Mouse (Mus musculus) megakaryocyte progenitor cell, adult 5-6 weeks (primary cell): ENCODE measurements around the gene Acaca. TPM values are rescaled to one million over a fixed set of nuclear protein-coding genes. Genes with fewer than 3 reads are reported as not detected.

Experiments
- ATAC-seq: replicated peaks from 2 replicates; pipeline ENCODE4 v1.8.0; 2016; ENCODE audit warnings: mild to moderate bottlenecking, moderate TSS enrichment, inconsistent platforms; ENCODE audit not compliant: poor library complexity
- total RNA-seq, 2 experiments: library from RNA; stranded (forward) in 1 of 2; stranded (reverse) in 1 of 2; fragments of 157-497, 149-512 nt in 1 of 2; fragments of 200-1000 nt in 1 of 2; gene quantifications; 2 replicates each; pipeline versions ENCODE4 v1.2.3 to v1.2.4; 2015 to 2017

The Acaca gene
- total RNA-seq, 2 experiments from 2014 or later, result 32.8 to 33.0 TPM

DNA sequence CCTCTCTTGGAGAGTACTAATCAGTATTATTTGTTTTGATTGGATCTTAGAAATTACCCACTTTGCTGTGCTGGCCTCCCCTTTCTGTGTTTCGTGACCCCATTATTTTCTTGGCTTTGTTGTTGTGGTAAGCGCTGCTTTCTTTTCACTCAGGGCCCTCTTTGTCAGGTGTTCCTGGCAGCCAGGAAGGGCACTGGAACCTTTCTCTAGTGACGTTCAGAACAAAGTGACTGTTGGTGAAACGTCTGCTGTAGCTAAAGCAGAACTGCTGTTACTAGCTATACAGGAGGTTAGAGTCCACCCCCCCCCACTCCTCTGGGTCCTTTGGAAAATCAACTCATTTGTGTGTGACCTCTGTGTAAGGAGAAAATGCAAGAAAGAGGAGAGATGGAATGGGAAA lies 76.3 kb downstream of the Acaca start:
- ATAC-seq, result no peak

DNA sequence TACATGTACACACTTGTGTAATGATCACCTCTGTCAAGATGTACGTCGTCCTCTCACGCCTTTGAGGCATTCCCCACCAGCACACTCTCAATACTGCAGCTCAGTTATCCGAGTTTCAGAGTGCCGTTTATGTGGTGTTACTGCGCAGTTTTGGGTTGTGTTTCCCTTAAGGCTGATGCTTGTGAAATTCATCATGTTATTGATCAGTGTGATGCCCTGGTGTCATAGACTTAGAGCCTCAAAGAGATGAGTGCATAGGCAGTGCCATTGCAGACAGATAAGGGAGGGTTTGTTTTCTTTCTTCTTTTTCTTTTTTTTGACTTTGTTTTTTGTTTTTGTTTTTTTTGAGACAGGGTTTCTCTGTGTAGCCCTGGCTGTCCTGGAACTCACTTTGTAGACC lies 81.4 kb downstream of the Acaca start:
- no peak for ATAC-seq

DNA sequence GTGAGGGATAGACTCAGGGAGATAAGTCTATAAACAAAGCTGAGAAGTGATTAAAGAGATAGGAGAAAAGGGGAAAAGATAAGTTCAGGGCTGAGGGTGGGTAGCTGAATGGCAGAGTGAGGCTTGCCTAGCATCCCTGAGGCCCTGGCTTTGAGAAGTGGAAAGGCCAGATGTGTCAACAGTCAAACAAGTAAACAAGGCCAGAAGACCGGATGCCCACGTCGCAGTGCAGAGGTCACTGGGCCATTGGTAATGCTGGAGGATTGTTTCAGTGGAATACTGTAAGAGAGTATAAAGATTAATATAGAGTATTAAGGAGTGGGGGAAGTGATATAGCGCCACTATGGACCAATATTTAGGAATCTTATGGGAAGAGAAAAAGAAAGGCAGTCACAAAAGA lies 89.5 kb downstream of the Acaca start:
- ATAC-seq, result no peak

DNA sequence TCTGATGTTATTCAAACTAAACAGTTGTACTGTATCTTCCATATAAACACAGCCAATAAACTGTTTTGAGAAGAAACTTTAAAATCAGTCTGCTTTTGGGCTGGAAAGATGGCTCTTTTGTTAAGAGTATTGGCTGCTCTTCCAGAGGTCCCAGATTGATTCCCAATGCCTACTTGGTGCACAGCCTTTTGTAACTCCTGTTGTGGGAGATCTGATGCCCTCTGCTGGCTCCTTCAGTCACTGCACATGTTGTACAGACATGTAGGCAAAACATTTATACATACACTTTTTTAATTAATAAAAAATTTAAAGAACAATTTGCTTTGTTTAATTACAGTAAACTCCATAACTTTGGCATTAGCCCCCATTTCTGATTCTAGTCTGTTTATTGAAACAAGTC lies 114.1 kb downstream of the Acaca start:
- ATAC-seq, result peak; percentile 69

DNA sequence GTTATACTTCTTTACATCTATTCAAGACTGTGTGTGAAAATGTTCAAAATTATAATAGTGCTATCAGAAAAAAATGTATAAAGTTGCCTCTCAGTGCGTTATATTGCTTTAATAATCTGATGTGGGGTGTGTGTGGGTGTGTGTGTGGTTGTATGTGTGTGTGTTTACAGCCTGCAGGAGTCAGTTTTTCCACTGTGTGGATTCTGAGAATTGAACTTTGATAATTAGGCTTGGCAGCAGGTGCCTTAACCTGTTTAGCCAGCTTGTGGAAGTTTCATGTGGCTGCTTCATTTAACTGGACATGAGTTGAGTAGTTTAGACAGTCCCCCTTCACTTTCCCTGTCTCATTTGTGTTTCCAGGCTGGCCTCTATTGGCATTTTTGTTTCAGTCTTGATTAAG lies 117.9 kb downstream of the Acaca start:
- no peak for ATAC-seq

DNA sequence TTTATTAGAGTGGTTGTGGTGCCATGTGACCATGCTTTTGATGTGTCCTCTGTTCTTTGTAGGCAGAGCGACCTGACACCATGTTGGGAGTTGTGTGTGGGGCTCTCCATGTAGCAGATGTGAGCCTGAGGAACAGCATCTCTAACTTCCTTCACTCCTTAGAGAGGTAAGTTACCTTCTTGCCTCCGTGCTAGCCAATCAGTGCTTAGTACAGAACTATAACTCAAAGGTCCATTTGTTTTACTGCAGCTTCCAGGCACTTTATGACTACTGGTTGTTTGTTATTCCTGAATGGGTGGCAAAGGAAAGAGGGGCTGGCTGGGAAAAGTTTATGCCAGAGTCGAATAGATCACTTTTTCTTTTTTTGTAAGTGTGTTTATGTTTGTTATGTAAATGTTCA lies 121.7 kb downstream of the Acaca start:
- no peak for ATAC-seq

DNA sequence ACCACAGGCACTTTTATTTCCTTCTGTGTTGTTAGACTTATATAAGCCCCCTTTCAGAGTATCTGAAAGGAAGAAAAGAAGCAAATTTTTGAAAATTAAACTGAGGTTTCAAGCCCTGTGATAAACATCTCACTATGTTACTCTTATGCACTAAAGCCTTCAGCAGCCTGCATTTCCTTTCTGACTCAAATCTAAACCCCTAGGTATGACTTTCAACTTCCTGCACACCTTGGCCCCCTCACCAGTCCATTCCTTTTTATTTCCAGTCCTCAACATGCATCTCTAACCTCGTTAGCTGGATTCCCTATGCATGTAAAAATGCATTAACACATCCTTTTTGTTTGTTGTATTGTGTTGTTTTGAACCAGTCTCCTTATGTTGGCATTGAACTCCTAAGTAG lies 123.0 kb downstream of the Acaca start:
- ATAC-seq, result no peak

DNA sequence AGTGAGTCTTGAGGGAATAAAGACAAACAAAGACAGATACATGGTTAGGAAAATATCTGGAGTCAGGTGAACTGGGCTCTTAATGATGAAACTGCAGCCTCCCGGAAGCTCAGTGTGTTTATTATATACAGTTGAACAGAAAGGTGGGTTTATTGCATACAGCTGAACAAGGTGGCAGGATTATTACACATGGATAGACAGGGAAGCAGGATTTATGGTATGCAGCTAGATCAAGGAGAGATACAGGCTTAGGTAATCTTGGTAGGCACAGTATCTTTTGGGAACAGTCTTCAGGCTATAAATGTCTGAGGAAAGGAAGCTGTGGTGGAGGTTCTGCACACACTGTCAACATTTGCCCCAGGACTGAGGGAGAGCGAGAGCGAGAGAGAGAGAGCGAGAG lies 126.4 kb downstream of the Acaca start:
- no peak for ATAC-seq

DNA sequence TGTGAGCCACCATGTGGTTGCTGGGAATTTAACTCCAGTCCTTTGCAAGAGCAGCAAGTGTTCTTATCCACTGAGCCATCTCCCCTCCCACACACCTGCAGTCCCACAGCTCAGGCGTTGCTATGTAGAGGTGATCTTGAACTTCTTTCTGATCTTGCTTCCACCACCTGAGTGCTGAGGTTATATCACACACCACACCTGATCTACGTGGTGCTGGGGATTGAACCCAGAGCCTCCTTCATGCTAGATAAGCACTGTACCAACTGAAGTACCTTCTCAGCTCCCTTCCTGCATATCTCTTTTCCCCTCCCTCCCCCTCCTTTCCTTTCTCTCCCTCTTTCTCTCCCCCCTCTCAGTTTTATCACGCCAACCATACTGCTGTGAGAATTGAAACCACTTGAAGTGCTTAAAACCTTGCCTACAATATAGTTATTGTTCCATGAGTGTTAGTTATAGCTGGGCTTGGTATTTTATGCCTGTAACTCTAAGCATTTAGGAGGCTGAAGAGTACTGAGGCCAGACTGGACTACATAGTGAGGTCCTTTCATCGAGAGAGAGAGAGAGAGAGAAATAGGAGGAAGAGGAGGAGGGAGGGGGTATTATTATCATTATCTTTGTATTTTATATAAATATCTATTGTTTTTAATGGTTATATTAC lies 128.7 kb downstream of the Acaca start:
- ATAC-seq, result peak; percentile 69

DNA sequence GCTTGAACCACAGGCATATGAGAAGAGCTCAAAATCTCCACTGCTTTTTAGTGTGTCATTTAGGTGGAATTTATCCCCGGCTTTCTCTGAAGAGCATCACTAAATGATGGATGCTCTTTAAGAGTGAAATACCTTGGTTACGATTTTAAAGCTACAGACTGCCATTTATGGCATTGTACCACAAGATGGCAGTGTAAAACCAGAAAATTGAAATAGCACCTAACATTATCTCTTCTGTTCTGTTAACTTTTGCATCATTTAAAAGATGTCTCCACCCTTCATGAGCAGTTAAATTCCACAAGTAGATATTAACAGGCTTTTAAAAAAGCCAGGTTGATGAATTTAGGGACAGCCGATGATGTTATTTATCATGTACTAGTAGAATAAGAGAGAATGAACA lies 135.0 kb downstream of the Acaca start:
- 0 out of 2 replicates have a peak, but pooled peaks have one; percentile 37 for ATAC-seq

DNA sequence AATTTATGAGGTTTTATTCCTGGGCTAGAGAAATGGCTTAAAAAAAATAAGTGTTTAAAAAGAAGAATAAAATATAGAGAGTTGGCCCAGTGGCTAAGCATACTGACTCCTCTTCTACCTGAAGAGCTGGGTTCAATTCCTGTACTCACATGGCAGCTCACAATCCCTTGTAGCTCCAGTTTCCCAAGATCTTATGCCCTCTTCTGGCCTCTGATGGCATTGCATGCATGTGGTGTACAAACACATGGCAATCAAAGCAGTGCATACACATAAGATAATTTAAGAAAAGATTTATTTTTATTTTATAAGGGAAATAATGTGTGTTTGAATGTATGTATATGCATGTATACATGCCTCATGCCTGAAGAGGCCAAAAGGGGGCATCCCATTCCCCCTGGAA lies 138.6 kb downstream of the Acaca start:
- 0 out of 2 replicates have a peak, but pooled peaks have one; percentile 31 for ATAC-seq

DNA sequence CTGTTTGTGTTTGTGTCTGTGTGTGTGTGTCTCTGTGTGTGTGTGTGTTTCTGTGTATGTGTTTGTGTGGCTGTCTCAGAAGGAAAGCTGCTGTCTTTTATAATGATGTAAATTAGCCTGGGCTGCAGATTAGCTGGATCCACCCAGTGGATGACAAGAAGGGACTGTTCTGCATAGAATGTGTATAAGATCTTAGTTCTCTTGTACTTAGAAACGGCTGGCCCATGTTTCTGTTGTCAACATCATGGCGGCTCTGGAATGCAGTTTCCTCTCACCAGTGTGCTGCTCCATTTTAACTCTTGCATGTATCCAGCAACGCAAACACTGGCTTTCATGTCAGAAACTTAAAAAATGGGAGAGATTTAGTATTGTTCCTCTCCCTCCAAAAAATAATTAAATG lies 141.0 kb downstream of the Acaca start:
- ATAC-seq, result no peak

DNA sequence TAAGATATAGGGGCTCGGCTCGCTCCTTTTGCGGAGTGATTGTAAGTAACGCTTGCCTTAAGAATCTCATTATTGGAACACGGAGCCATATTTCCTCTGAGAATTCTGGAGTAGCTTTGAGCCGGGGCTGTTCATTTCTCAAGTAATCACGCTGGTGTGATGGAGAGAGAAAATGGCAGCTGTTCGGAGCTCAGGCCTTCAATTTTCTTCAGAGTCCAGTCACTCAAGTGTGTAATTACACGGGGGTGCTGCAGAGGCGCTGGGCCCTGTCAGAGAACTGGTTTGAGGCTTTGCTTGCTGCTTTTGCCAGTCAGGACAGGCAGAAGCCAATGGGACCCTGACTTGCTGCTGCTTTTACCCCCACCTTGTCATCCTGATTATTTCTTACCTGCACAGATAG lies 142.5 kb downstream of the Acaca start:
- no peak for ATAC-seq

DNA sequence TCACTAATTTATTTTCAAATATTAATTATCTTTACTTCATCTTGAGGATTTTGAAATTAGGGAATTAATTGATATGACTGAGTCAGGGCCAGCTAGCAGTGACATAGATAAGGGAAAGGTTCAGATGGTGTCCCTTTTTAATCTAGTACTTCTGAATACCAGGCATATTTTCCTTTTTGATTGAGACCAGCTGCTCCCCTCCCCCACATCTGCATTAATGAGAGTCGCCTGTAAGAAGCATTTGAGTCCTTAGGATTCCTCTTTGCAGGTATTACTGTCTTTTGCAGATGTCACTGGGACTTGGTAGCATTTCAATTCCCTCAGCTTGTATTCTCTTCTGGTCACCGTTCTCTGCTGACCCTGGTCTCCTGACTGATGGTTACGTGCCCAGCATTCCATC lies 143.1 kb downstream of the Acaca start:
- ATAC-seq, result no peak

DNA sequence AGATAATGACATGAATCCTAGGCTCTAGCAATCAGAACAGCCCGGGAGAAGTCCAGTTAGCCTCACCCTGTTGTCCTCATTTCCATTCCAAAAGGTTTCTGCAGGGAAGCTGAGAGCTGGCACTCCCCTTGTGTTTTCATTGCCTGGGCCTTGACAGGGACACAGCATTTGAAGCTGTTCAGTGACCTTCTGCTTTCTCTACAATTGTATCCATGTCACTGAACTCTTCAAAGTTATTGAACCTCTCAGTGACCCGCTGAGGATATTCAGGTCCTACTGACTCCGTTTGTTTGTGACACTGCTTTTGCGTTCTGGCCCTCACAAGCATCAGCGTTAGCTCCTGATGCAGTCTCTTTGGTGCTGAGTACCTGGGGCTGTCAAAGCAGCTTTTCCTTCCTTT lies 147.5 kb downstream of the Acaca start:
- no peak for ATAC-seq

DNA sequence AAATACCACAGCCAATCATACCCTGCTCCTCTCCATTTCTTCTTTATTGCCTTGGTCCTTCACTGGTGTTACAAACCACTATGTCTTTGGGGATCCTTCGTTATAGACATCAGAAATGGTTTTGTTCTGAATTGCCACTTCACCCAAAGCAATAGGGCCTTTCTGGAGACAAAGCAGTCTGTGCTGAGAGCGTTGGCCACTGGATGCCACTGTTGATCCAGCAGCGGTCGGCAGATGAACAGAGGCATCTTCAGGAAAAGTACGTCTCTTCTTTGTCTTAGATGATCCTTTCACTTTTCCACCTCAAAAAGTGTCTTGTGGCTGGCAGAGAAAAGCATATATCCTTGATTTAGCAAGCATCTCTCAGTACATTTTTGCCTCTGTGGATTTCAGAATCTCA lies 151.8 kb downstream of the Acaca start:
- no peak for ATAC-seq

DNA sequence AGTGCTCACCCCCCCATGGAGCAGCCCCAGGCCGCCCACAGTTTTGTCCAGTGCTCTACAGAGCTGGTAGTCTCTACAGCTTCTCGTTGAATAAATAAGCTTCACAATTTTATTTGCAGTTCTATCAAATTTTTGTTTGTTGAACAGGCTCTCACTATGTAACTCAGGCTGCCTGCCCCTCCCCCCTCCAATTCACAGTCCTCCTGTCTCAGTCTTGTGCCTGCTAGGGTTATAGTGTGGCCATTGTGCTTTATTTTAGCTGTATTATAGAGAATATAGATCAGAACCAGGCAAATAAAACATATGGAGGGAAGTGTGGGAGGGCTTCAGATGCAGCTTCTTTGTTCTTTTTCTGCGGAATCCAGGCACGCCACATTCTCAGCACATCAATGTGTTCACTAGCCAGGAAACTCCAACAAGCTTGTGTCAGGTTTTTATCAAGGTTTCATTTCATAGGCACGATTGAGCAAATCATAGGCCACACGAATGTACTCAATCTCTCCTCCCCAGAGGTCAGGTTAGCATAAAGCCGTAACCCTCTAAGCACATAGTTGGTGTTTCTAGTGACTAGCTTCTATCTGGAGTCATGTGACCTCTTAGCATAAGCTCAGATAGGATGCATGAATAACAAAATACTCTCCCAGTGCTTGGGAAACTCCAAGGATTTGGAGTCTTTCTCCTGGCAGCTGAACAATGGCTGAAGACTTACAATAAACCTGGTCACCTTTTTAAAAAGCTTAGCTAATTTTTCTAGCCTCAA lies 153.7 kb downstream of the Acaca start:
- ATAC-seq, result no peak

DNA sequence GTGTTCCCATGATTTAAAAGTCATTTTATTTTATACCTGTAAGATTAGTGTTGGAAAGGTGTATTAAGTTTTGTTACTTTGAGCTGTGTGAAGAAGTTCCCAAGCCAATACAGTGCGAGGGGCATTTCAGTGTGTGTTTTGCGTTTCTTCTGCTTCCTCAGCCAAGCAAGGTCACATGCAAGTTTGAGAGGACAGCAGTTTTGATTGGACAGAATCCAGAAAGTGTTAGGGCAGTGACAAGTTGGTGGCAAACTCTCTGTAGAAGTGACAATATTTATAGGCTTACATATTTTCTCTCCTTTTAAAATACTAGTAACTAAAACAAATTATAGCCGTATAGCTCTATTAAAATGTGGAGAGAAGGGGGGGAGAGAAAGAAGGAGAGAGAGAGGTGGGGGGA lies 161.3 kb downstream of the Acaca start:
- ATAC-seq, result no peak

DNA sequence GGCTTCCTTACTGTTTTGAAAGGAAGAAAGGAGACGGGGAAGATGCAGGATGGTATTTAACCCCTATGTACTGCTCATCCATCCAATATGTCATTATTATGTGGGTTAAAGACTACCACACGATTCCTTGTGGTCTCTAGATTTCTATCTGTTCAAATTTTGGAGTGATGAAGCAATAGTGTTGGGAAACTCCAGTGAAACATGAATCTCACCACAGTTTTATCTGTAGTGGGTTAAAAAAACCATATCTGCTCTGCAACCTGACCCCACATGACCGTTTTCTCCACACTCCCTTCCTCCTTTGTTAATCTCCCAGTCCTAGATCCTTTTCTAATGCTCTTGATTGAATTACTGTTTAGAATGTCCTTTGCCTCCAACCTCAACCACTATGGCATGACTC lies 163.1 kb downstream of the Acaca start:
- peak; percentile 55 for ATAC-seq

DNA sequence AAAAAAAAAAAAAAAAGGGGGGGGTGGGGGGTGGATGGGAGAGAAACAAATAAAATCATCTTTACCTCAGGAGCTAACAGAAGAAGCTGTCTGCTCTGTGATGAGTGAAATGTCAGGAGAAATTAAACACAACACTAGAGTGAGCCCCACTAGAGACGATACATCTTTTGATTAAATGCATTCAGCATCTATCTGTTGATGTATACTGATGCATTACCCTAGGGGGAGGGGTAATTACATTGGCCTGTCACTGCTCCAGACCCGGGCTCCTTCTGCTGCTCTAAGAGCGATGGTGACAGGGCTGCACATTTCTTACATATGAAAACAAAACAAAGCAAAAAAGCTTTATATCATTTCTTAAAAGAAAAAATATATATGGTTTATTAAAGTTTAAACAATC lies 163.8 kb downstream of the Acaca start:
- no peak for ATAC-seq

DNA sequence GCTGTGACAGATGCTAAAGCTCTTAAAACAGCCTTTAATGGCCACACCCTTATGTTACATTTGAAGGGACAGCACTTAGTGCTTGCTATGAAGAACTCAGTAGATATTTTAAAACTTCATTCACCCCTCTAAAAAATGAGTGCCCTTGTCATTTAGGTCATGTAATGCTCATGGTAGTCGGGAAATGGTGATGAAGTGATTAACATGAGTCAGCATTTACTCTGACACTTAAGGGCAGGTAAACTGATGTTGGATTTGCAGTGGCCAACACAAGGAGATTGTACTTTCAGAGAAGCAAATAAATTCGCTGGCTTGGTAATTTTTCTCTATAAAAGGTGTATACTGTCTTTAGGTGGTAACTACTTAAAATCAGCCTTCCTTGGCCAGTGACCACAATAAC lies 166.9 kb downstream of the Acaca start:
- ATAC-seq, result no peak

DNA sequence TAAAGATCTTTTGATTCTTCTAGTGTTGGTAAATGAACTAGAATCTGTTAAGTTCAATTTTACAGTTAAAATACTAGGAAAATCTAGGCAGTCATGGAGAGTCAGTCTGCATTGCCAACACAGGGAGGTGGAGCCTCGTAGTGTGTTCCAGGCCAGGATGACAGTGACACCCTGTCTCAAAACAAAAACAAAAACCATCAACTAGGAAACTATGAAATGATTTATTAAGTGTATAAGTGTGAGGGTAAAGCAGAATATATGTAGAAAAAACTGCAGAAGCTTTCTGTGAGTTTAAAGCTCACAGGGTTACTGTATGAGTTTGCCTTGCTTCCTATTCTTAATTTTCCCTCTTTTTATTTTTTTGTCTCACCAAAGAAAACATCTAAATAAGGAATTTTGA lies 176.0 kb downstream of the Acaca start:
- no peak for ATAC-seq
